Mouse (Mus musculus): Measurements from ENCODE around the gene Zfp142.

Gene Zfp142

DNA sequence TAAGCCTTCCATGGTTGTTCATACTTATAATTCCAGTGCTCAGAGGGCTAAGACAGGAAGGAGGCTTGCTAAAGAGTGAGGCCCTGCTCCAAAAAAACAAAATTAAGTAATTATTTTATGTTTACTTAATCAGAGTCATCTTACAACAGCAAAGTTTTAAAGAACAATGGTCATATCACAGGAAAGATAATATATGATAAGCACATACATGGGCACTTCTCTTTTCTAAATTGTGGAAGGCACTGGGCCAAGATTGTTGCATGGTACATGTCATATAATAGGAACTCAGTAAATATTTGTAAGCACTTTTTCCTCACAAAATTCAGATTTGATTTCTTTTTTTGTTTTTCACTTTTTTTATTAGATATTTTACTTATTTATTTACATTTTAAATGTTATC lies 68.2 kb downstream of the Zfp142 start:
- in situ Hi-C loops (cut with MboI, MseI) = no loop called here

All from T-helper 17 cell (primary cell).